Mouse (Mus musculus) skeletal muscle tissue, adult 2 months (tissue): Measurements from ENCODE around the gene Sh3pxd2a.

Experiments used
- DNase-seq: peaks from one replicate; pipeline ENCODE4 v3.0.0-alpha.2; 2012; ENCODE audit warnings: low read depth, low spot score

Gene Sh3pxd2a

DNA sequence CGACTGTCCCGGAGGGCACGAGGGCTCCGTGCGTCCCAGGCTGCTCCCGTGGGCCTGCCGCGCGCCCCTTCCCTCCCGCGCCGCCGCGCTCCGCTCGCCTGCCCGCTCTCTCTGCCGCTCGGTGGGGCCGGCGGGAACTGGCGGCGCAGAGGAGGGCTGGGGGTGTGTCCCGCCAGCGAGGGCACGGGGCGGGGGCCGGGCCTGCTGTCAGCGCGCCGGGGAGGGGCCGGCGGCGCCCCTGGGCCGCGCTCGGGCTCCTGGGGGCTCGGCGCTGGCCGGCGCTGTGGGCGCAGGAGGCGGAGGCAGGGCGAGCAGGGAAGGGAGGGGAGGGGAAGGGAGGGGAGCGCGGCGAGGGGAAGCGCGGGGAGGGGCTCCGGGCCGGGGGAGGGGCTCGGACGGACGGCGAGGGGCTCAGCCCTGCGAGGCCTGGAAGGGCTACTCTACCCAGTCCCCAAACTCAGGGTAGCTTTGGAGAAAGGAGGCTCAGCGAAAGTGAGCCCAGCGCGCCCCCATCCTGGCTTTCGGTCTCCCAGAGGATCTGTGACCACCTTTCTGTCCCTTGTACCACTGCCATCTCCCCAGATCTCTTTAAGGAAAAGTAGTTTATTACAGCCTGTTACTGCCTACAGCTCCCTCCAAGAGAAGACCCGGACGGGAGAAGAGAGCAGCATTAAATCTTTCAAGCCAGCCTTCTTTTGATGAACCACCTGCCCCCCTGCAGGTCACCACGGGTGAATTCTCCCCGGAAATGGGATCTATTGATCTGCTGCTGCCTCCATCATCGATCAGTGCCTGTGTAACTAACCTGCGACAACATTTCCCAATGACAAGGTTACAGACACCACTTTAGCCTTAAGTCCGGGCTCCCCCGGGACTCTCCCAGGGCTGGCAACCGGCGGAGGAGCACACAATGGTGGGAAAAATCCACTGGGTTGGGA is at the start of gene Sh3pxd2a:
Gene Sh3pxd2a, minus strand, starts transcription at position 98 of the 938 bp plus-strand sequence.
- no peak for DNase-seq

DNA sequence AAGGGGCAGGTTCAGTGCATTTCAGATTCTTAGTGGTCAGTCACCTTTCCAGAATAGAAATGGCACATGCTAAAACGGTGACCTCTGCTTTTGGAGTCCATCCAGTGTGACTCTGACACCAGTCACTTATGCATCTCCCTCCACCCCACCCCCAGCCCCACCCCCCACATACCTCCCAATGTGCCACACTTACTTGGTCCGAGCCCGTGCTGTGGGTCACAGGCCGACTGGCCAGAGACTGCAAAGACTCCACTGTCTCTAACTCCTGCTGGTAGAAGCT is 49.4 kb upstream of the Sh3pxd2a start:
- no peak for DNase-seq

DNA sequence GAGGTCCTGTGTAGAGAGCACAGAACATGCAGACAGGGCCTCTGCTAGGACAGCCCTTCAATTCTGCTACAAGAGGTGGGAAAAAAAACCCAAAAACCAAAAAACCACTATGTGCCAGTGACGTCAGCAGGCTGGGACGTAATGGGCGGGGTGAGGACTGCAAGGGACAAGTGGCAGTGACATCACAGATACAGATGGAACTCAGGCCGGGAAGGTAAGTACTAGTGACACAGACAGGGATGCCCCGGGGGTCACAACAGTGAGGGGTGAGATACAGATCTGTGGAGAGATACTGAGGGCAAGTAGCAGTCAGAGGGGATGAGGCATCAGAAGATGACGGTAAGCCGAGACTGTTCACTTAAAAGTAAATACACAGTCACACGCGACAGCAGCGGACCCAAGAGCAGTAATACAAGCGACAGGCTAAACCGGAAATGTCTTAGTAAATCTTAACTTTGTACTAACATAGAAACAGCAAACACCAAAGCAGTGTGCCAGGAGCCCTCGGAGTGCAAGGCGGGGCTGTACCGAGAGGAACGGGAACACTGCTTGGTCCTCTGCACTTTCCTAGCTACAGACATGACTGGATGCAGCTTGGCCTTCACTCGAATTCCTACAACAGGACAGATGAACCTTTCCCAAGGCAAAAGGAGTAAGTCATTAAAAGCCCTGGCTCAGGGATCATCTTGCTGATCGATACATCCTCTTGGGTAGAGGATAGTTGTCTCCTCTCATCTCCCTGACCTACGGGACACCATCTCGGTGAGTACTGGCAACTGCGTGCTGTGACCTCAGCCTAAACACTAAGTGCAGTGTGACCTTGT is 48.8 kb upstream of the Sh3pxd2a start:
- no peak for DNase-seq

DNA sequence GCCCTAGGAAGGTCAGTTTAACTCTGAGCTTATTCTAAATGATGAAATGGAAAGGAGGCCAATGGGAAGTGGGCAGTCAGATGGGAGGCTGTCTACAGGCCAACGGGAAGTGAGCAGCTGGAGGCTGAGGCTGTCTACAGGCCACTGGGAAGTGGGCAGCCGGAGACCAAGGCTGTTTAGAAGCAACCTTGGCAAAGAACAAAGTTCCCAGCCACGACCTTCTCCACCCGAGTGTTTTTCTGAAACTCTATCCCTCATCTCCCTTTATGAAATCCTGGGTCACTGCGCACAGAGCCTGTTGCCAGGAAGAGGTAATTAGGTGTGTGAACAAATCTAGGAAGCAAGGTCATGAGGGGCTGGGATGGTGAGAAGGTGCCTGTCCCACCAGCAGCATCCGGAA is 47.8 kb upstream of the Sh3pxd2a start:
- no peak for DNase-seq

DNA sequence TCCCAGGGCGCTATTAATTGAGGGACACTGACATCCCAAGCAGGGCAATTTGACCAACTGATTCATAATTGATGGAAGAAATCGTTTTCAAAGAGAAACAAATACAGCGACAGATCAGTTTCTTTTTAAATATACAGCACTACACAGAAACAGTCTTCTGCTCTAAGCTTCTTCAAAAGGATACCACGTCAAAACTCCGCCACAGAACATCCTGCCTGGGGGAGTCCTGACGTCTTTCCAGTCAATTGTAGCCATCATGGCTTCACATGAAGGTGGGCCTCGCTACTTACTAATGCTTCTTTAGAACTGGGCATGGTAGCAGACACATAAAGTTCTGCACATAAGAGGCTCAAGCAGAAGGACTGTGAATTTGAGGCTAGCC is 47.1 kb upstream of the Sh3pxd2a start:
- DNase-seq, result no peak

DNA sequence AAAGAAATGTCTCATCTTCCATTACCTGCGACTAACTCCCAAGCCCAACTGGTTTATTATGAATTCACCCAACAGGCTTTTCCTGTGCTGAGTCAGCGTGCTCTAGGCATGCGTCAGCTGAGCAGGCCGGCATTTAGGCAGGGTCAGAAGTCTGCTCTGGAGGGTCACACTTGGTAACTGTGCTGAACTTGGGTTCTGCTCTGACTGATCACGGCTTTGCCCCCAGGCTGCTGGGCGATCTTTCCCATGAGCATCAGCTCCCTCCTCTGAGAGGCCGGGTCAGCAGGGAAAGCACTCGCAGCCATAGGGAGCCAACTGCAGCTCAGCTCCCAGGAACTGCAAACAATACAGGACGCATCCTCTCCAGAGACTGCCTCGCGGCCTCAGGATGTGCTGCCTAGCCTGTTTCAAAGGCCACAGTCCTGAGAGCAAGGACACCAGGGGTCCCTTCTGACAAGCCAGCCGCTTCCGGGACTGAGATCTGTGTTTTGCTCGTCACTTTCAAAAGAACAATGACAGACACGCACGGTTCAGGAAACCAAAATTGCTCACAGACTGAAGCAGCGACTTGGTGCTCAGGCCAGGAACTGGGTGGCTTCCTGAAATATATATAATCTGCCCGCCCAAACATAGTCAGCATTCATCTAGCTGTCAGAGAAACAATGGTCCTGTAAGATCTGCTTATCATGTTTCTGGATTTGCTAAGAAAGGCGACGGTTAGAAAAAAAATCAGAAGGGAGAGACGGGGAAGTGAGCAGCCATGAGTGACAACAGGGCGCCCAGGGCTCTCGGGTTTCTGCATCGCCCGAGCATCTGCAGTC is 46.5 kb upstream of the Sh3pxd2a start:
- DNase-seq, result no peak

DNA sequence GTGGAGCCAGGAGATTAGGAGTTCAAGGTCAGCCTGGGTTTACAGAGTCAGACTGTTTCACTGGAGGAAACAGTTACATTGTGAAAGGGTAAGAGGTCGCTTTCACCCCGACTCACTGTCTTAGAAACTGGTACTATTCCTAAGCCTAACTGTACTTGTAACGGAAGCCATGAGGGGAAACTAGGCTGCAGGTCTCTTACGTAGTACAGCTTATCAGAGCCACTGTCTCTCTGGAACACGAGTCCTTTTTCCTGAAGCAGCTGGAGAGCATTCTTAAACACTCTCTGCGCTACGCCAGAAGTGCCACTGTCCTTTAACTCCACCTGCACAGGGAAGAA is 45.9 kb upstream of the Sh3pxd2a start:
- DNase-seq, result no peak

DNA sequence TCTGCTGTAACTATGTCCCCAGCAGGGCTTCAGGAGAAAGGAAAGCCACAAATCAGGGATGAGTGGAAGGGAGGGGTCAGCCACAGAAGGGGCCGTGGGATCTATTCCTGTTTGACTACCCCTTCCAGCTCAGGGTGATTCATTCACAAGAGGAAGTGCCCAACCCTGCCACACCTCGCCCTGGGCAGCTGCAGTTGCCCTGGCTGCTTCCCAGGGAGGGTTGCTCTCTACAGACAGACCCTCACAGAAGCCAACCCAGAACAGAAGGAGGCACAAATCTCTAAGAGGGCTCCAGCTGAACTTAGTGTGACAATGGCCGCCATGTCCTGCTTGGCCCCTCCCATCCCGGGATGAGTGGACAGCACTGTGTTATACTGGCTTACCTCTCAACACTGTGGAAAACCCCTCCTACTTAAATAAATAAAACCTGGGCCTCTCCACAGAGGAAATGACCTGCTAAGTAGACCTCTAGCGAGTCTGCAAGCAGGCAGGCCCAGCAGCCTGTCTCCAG is 44.6 kb upstream of the Sh3pxd2a start:
- no peak for DNase-seq

DNA sequence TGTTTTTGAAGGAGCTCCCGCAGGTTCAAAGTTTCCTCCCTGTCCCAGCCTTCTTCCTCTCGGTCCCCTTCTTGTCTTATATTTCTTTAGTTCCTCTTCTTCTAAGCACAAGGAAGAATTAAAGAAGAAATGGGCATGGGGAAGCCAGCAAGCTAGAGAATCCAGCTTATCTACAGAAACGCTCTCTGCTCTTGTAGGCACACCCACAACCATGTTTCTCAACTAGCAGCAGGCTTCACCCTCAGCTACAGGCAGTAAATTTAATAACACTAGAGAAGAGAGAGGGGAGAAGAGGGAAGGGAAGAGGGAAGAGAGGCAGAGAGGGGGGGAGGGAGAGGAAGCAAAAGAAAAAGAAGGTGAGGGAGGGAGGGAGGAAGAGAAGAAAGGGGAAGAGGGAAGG is 44.0 kb upstream of the Sh3pxd2a start:
- no peak for DNase-seq

DNA sequence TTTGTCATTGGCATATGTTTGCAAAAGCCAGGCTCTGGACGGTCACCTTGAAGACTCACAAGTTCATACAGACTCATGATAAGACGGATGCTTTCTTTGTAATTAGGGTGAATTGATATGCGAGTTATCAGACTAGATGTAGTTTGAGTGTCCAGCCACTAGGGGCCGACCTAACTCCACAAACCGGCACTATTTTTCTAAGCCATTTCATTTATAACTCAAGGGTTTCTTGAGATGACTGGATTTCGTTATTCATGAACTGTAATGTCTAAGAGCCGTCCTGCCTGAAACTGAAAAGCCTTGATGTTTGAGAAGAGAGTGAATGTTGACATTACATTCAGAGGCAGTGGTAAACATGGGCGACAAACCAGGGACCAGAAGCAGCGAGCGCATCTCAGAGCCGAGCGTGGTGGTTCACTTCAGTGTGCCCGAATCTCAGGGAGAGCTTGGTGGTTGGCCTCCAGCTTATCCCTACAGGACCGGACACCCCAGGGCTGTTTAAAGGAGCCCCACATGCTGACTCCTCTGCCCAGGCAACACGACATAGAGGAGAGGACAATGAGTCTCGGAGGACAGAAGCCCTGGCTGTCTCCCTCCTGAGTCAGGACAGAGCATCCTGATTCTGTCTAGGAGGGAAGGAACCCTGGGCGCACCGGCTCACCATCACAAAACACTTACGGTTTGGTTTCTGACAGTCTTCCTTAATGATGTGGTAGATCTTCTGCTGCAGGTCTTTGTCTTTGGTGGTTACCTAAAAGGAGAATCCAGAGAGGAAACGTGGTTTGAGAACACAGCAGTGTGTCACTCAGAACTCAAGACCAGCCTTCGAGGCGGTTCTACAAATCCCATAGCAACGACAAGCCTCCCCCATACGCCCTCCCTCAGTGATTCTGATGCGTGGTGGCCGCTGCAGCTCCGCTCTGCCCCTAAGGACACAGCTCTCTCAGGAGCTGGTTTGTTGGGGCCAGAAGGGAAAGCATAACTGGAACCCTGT is 43.2 kb upstream of the Sh3pxd2a start:
- peak; percentile 42 for DNase-seq

DNA sequence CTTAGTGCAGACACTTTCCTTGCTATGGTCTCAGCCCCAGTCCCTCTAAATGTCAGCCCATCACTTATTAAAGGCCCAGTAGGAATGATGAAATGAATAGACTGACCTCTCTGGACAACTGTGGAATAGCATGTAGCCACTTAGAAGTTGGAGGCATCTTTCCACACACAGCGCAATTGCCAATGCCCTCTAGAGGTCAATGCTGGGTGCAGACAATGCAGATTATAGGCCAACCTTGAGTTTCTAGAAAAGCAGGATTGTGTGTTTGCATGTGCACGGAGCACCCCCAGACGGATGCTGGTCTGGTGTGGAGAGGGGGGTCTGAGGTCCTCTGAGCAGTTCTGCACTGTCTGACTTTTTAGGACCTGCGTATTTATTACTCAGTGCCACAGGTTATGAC is 39.4 kb upstream of the Sh3pxd2a start:
- DNase-seq, result no peak

DNA sequence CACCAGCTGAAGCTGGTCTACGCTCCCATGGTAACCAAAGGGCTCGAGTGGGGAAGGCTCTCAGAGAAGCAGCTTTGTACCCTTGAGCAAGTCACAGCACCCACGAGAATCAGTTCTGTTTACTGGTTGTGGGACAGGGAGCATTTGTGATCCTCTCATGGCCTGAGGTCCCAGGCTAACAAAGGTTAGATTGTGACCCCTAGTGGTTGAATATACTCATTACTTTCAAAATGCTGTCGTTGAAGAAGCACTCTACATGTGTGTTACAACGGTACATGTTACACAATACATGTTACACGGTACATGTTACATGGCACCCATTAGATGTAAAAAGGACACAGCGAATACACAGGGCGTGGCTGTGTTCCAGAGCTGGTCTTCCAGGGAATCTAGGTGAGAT is 38.4 kb upstream of the Sh3pxd2a start:
- no peak for DNase-seq

DNA sequence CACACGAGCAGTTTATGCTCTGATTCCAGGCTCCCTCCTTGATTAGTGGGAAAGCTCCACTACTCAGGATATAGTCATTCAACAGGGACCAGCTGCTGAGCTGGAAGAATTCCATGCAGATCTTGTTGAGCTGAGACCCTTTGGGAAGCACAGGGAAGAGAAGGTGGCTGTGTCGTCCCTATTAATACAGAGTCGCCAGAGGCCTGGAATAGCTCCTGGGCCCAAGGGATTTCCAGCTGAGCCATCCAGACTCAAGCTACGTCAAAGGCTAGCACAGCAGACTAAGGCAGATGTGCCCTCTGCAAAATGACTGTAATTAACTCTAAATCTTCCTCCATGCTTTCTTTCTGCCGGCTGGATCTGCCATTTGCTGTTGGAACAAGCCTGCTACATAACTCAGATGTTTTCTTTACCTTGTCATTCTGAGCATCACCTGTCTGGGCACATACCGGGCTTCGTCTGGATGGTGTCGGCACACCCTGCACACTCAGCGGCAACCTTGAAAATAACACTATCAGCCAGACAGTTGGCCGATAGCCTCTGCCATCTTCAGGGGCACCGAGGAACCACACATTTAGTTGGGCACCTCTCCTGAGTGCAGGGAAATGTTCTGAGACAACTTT is 36.3 kb upstream of the Sh3pxd2a start:
- DNase-seq, result no peak

DNA sequence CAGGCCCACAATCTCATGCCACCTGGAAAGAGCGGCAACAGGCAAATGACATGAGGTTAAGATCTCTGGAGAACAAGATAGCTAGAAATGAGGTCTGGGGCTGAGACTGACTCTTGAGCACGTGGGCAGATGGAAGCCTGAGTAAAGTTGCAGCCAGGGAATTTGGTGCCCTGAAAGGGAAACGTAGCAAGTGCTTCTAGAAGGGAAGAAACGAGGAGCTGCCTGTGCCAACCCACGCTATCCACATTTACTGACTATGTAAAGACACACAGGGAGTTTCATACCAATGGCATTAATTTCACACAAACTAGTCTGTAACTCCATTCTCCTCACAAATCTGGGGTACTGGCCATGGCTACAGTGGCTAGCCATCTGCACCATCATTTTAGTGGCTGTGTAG is 35.6 kb upstream of the Sh3pxd2a start:
- no peak for DNase-seq

DNA sequence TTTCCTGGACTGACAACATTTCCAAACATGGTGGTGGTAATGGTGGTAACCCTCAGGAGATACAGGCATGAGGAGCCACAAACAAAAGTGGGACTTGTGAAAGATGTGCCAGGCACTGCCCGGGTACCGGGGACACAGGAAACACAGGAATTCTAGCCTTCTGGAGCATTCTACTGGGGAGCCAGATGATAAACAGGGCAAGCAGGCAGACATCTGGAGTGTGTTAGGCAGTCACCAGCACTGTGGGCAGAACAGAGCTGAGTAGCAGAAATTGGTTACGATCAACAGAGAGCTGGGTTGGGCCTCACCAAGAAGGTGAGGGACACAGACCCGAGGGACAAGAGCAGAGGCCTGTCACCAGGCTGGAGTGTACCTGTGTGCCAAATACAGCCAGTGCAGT is 34.7 kb upstream of the Sh3pxd2a start:
- DNase-seq, result no peak

DNA sequence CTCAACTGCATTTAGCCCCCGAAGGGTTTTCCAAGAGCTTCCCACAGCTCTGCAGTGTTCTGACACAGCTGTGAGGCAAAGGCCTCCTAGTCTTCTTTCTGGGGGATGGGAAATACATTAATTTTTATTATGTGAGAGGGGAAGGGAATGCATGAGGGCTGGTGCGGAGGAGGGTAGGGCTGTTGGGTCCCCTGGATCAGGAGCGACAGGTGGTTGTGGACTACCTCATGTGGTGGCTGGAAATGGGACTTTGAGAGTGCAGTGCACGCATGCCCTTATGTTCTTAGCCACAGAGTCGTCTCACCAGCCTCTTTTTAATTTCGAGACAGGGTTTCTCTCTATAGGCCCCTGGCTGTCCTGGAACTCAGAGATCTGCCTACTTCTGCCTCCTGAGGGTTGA is 33.5 kb upstream of the Sh3pxd2a start:
- DNase-seq, result no peak

DNA sequence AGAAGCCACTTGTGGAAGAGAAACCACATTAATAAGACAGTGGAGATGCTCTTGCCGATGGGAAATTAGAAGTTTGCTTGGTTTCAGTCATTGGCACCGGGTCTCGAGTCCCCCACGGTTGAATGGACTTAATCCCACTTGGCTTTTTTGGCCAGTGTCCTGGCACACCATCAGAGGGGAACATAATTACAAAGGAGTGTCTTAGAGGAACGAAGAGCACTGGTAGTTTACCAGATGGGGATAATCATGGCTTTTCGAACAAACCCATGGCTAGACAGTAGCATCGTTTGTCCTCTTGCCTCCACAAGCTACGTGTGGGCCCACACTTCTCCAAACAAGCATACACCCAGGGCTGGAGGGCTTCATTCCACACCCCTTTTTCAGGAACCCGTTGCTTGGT is 33.1 kb upstream of the Sh3pxd2a start:
- DNase-seq, result no peak

DNA sequence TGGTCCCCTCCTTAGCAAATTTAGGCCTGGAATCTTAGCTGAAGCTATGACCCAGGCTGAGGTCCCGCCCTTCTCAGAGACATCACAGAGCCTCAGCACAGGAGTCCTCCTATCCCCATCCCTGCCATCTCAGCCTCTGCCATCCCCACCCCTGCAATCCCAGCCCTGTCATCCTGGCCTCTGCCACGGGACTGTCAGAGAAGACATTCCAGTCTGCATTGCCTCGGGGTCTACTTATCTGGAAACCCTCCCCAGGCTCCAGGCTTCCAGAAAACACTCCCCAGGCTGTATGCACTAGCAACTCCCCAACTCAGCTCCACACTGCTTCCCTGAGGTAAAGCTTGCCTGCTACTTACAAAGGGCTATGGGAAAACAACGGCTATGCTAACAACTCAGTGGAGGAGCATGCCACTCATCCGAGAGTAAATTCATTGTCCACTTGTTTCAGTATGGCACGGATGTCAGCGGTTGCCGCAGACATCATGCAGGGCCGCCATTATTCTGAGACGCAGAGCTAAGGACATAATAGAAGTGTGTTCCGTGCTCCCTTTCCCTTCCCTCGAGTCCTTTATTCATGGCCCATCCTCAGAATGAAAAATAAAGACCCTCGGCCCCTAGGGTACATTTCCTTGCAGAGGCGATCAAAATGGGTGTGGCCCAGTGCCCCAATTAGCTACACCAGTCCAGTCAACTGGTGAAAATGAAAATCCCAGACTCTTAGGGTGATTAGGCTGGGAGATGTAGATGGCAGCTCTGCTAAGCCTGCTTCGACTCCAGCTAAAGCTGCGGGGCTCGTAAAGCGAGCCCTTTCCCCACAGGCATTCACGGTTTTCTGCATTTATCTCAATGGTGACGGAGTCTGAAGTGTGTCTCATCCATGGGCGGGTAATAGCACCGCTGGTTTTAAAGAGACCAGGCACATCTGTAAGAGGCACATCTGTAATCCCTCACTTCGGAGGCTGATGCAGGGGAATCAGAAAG is 29.1 kb upstream of the Sh3pxd2a start:
- no peak for DNase-seq

DNA sequence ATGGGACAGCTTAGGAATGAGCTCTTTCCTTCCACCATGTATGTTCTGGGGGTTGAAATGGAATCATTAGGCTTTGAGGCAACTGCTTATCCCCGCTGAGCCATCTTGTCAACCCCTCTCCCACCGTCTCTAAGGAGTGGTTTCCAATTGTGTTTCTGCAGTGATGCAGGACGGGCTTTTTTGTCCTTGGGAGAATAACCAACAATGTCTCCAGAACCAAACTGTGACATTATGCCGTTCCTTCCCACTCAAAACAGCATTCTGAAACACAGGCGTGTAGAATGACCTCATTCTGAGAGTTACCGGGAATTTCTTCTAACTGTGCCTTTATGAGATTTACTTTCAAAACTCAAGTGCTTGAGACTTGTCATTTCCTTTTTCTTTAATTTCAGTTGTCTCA is 28.2 kb upstream of the Sh3pxd2a start:
- no peak for DNase-seq
